ENCODE assay signal across 30 mouse cellular contexts in the genomic region with DNA sequence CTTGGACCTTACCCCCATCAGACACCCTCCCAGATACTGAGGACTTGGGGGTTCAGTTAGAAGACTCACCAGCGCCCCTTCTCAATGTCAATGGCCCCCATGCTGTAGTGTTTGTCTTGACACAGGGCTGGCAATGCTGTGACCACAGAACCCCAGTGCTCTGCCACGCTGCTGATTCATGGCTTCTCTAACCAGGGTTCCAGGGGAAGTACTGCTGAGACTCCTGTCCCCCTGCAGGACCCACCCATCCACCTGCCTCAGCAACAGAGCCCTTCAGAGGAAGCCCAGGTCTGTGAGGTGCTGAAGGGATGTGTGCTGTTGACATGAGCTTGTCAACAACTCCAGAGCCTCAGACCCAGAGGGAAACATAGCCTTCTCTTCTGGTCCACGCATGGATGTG. TPM values are rescaled to one million over a fixed set of nuclear protein-coding genes. Genes with fewer than 3 reads are reported as not detected.
DNase-seq lines count a peak whose midpoint lies in the region; ATAC-seq and TF ChIP-seq lines count a peak whose summit lies in the region.
"Had no signal": no experiment of that assay in that cellular context is flagged by ENCODE, and none has a peak within 500 bp of the region (broad histone marks: within the 10 kb centered on the region; RNA-seq: fewer than 3 reads in every experiment).

No protein-coding gene starts in this region.

- no peak overlapping the region for H3K9ac ChIP-seq in stomach, embryonic 16.5 days (ENCODE audit: low read length)
- H3K9ac ChIP-seq in stomach, postnatal 0 days (ENCODE audit: low read length), result no peak overlapping the region
- H3K9ac ChIP-seq: embryonic facial prominence, embryonic 12.5 days; heart, embryonic 13.5 days; limb, embryonic 15.5 days; liver, embryonic 14.5 days; lung, embryonic 15.5 days had no signal

- H3K4me1 ChIP-seq in stomach, embryonic 16.5 days (ENCODE audit: control insufficient read depth, insufficient read depth, low read length), result no peaks in the 10 kb centered on the region
- H3K4me1 ChIP-seq in stomach, postnatal 0 days (replicated peaks; ENCODE audit: control insufficient read depth, insufficient read depth), result no peaks in the 10 kb centered on the region
- no peaks in the 10 kb centered on the region for H3K4me1 ChIP-seq in hindbrain, embryonic 10.5 days (replicated peaks)
- no peaks in the 10 kb centered on the region for H3K4me1 ChIP-seq in lung, adult 2 months (ENCODE audit: control insufficient read depth, insufficient read depth, low read length)
- H3K4me1 ChIP-seq: embryonic facial prominence, embryonic 12.5 days; heart, embryonic 13.5 days; limb, embryonic 15.5 days; lung, embryonic 15.5 days had no signal

- no peak for TF ChIP-seq CTCF in stomach, postnatal 0 days (IDR thresholded peaks at IDR 0.05; ENCODE audit: low read depth)
- TF ChIP-seq CTCF in lung, adult 2 months (IDR thresholded peaks at IDR 0.05; ENCODE audit: insufficient read depth, low read length), result no peak

- DNase-seq in CD4-positive, CD25-positive, alpha-beta regulatory T cell, adult 2 months (ENCODE audit: low read depth, low spot score), result peak; percentile 8
- DNase-seq in stomach, postnatal 0 days (ENCODE audit: low spot score), result no peak
- peak; percentile 52 for DNase-seq in thymus, postnatal 14 days
- DNase-seq in testis, postnatal 10 days (ENCODE audit: low spot score), result no peak
- DNase-seq in hindbrain, embryonic 10.5 days (ENCODE audit: low spot score), result no peak
- DNase-seq in lung, adult 2 months, result no peak
- DNase-seq: adrenal gland, postnatal 25 days; cerebellum, adult 2 months; cerebellum, postnatal 25 days; embryo, embryonic 11 days; gastrocnemius, postnatal 14 days; heart, postnatal 14 days; kidney, adult 18-20 months; kidney, postnatal 4 days; layer of hippocampus, postnatal 36 days; lung, postnatal 36 days; midbrain, embryonic 14.5 days had no signal

- no peak overlapping the region for H3K4me2 ChIP-seq in stomach, embryonic 16.5 days (ENCODE audit: low read depth, low read length)
- H3K4me2 ChIP-seq in stomach, postnatal 0 days (replicated peaks; ENCODE audit: low read depth), result no peak overlapping the region
- H3K4me2 ChIP-seq: embryonic facial prominence, embryonic 12.5 days; heart, embryonic 13.5 days; limb, embryonic 15.5 days; lung, embryonic 15.5 days had no signal

- H3K4me3 ChIP-seq in stomach, embryonic 16.5 days (replicated peaks; ENCODE audit: low read length), result no peak overlapping the region
- no peak overlapping the region for H3K4me3 ChIP-seq in stomach, postnatal 0 days (ENCODE audit: low read depth, low read length)
- no peak overlapping the region for H3K4me3 ChIP-seq in hindbrain, embryonic 10.5 days
- no peak overlapping the region for H3K4me3 ChIP-seq in lung, adult 2 months (replicated peaks; ENCODE audit: extremely low read depth, low read depth, low read length)
- H3K4me3 ChIP-seq: embryonic facial prominence, embryonic 12.5 days; heart, embryonic 13.5 days; limb, embryonic 10.5 days; limb, embryonic 15.5 days; lung, embryonic 15.5 days had no signal

- no peaks in the 10 kb centered on the region for H3K36me3 ChIP-seq in stomach, embryonic 16.5 days (ENCODE audit: control insufficient read depth, insufficient read depth, low read length)
- H3K36me3 ChIP-seq in stomach, postnatal 0 days (ENCODE audit: control insufficient read depth, insufficient read depth, low read length), result no peaks in the 10 kb centered on the region
- no peaks in the 10 kb centered on the region for H3K36me3 ChIP-seq in hindbrain, embryonic 10.5 days
- H3K36me3 ChIP-seq: embryonic facial prominence, embryonic 12.5 days; heart, embryonic 13.5 days; limb, embryonic 10.5 days; limb, embryonic 15.5 days; lung, embryonic 15.5 days had no signal

- no peak for TF ChIP-seq POLR2A in lung, adult 2 months (IDR thresholded peaks at IDR 0.05; ENCODE audit: borderline replicate concordance, extremely low read depth, low read depth, low read length)

- WGBS in stomach, embryonic 16.5 days, result 74% methylated on average over 3 of the region's 3 CpGs
- 74% methylated on average over 3 of the region's 3 CpGs for WGBS in stomach, postnatal 0 days
- 82% methylated on average over 3 of the region's 3 CpGs for WGBS in hindbrain, embryonic 10.5 days
- WGBS in lung, adult 2 months, result 73% methylated on average over 3 of the region's 3 CpGs

- no peak for TF ChIP-seq EP300 in stomach, postnatal 0 days (optimal IDR thresholded peaks at IDR 0.05)

- no peak overlapping the region for H3K27ac ChIP-seq in stomach, embryonic 16.5 days (ENCODE audit: low read length)
- H3K27ac ChIP-seq in stomach, postnatal 0 days (replicated peaks), result no peak overlapping the region
- H3K27ac ChIP-seq in hindbrain, embryonic 10.5 days, result no peak overlapping the region
- H3K27ac ChIP-seq: embryonic facial prominence, embryonic 12.5 days; heart, embryonic 13.5 days; kidney, postnatal 0 days; limb, embryonic 10.5 days; limb, embryonic 15.5 days; liver, embryonic 14.5 days; lung, embryonic 15.5 days had no signal

- no peak for ATAC-seq in CD4-positive, CD25-positive, alpha-beta regulatory T cell, adult 4 months
- ATAC-seq in stomach, embryonic 16.5 days (ENCODE audit: insufficient read depth, low FRiP score), result peak; percentile 25; the same call in 1 of the 2 replicates
- ATAC-seq in stomach, postnatal 0 days (ENCODE audit: low FRiP score, low TSS enrichment), result no peak
- ATAC-seq: forebrain, embryonic 14.5 days; hindbrain, embryonic 16.5 days had no signal

- H3K9me3 ChIP-seq in stomach, embryonic 16.5 days (replicated peaks; ENCODE audit: control insufficient read depth, low read length), result no peaks in the 10 kb centered on the region
- no peaks in the 10 kb centered on the region for H3K9me3 ChIP-seq in stomach, postnatal 0 days (ENCODE audit: control insufficient read depth, low read length)
- no peaks in the 10 kb centered on the region for H3K9me3 ChIP-seq in hindbrain, embryonic 10.5 days
- H3K9me3 ChIP-seq: embryonic facial prominence, embryonic 12.5 days; heart, embryonic 13.5 days; limb, embryonic 10.5 days; limb, embryonic 15.5 days; lung, embryonic 15.5 days had no signal

- H3K27me3 ChIP-seq in stomach, embryonic 16.5 days (ENCODE audit: control insufficient read depth, insufficient read depth, low read length), result no peaks in the 10 kb centered on the region
- H3K27me3 ChIP-seq in stomach, postnatal 0 days (ENCODE audit: control insufficient read depth, insufficient read depth, low read length), result no peaks in the 10 kb centered on the region
- no peaks in the 10 kb centered on the region for H3K27me3 ChIP-seq in hindbrain, embryonic 10.5 days (ENCODE audit: insufficient read depth, poor library complexity, severe bottlenecking)
- H3K27me3 ChIP-seq: embryonic facial prominence, embryonic 12.5 days; heart, embryonic 13.5 days; lung, embryonic 15.5 days had no signal

RNA-seq across cellular contexts. Expression of a gene that starts 0.8 kb away (rescaled TPM):
- polyA plus RNA-seq in CD4-positive, CD25-positive, alpha-beta regulatory T cell, adult 4 months (2017; shearing (Covaris generic)), result 10 to 100 TPM in 1 of 2 experiments, 1 to 10 TPM in 1; 5.9 to 11.7 TPM
- 0.31 and 0.53 TPM in 2 replicates for polyA plus RNA-seq in stomach, embryonic 16.5 days (2015; fragmentation: Nextera tagmentation; extraction: Ambion mirVana)
- 0.05 TPM in 1 of 2 replicates, not detected in the other for polyA plus RNA-seq in stomach, postnatal 0 days (2015; fragmentation: Nextera tagmentation; extraction: Ambion mirVana)
- 0.18 TPM in 1 of 2 replicates, not detected in the other for polyA plus RNA-seq in hindbrain, embryonic 10.5 days (2016; fragmentation: Nextera tagmentation; extraction: Ambion mirVana)
- polyA plus RNA-seq in lung, adult 2 months (2012; rRNA removed), result 1.8 and 1.9 TPM in 2 replicates
- polyA plus RNA-seq: cerebellum, adult 2 months; forebrain, embryonic 14.5 days; hindbrain, embryonic 16.5 days; intestine, embryonic 14.5 days; midbrain, embryonic 14.5 days; neural tube, embryonic 14.5 days had no signal

RNA-seq across cellular contexts. Expression of a gene that starts 33.2 kb away (rescaled TPM):
- 1 to 10 TPM in 1 of 2 experiments, under 1 TPM in 1; 0.85 to 1.3 TPM for polyA plus RNA-seq in CD4-positive, CD25-positive, alpha-beta regulatory T cell, adult 4 months (2017; shearing (Covaris generic))
- polyA plus RNA-seq in stomach, embryonic 16.5 days (2015; fragmentation: Nextera tagmentation; extraction: Ambion mirVana), result 17.0 and 19.5 TPM in 2 replicates
- 9.3 and 9.8 TPM in 2 replicates for polyA plus RNA-seq in stomach, postnatal 0 days (2015; fragmentation: Nextera tagmentation; extraction: Ambion mirVana)
- 0.09 and 0.12 TPM in 2 replicates for polyA plus RNA-seq in hindbrain, embryonic 10.5 days (2016; fragmentation: Nextera tagmentation; extraction: Ambion mirVana)
- 254 and 275 TPM in 2 replicates for polyA plus RNA-seq in lung, adult 2 months (2012; rRNA removed)

RNA-seq across cellular contexts. Expression of a gene that starts 45.2 kb away (rescaled TPM):
- under 1 TPM in 1 of 2 experiments, not detected in 1; 0.52 TPM for polyA plus RNA-seq in CD4-positive, CD25-positive, alpha-beta regulatory T cell, adult 4 months (2017; shearing (Covaris generic))
- 0.17 TPM in 1 of 2 replicates, not detected in the other for polyA plus RNA-seq in stomach, embryonic 16.5 days (2015; fragmentation: Nextera tagmentation; extraction: Ambion mirVana)
- 0.11 TPM in 1 of 2 replicates, not detected in the other for polyA plus RNA-seq in stomach, postnatal 0 days (2015; fragmentation: Nextera tagmentation; extraction: Ambion mirVana)
- polyA plus RNA-seq in hindbrain, embryonic 10.5 days (2016; fragmentation: Nextera tagmentation; extraction: Ambion mirVana), result 0.50 TPM in 1 of 2 replicates, not detected in the other
- polyA plus RNA-seq in lung, adult 2 months (2012; rRNA removed), result not detected in 2 replicates
- polyA plus RNA-seq: heart, embryonic 13.5 days; intestine, embryonic 14.5 days; kidney, postnatal 0 days; limb, embryonic 10.5 days; limb, embryonic 15.5 days; liver, embryonic 14.5 days; lung, embryonic 15.5 days had no signal

RNA-seq across cellular contexts. Expression of a gene that starts 53.5 kb away (rescaled TPM):
- 10 to 100 TPM; 62.0 to 94.4 TPM for polyA plus RNA-seq in CD4-positive, CD25-positive, alpha-beta regulatory T cell, adult 4 months (2017; shearing (Covaris generic))
- 50.0 and 52.0 TPM in 2 replicates for polyA plus RNA-seq in stomach, embryonic 16.5 days (2015; fragmentation: Nextera tagmentation; extraction: Ambion mirVana)
- 48.0 and 52.4 TPM in 2 replicates for polyA plus RNA-seq in stomach, postnatal 0 days (2015; fragmentation: Nextera tagmentation; extraction: Ambion mirVana)
- polyA plus RNA-seq in hindbrain, embryonic 10.5 days (2016; fragmentation: Nextera tagmentation; extraction: Ambion mirVana), result 24.3 and 25.4 TPM in 2 replicates
- 62.1 and 68.2 TPM in 2 replicates for polyA plus RNA-seq in lung, adult 2 months (2012; rRNA removed)

RNA-seq across cellular contexts. Expression of a gene that starts 54.5 kb away (rescaled TPM):
- polyA plus RNA-seq in CD4-positive, CD25-positive, alpha-beta regulatory T cell, adult 4 months (2017; shearing (Covaris generic)), result 1 to 10 TPM; 2.6 to 3.6 TPM
- polyA plus RNA-seq in stomach, embryonic 16.5 days (2015; fragmentation: Nextera tagmentation; extraction: Ambion mirVana), result 45.4 and 46.9 TPM in 2 replicates
- 27.5 and 29.9 TPM in 2 replicates for polyA plus RNA-seq in stomach, postnatal 0 days (2015; fragmentation: Nextera tagmentation; extraction: Ambion mirVana)
- 28.1 and 37.9 TPM in 2 replicates for polyA plus RNA-seq in hindbrain, embryonic 10.5 days (2016; fragmentation: Nextera tagmentation; extraction: Ambion mirVana)
- polyA plus RNA-seq in lung, adult 2 months (2012; rRNA removed), result 43.0 and 50.7 TPM in 2 replicates

Comparison
In these comparisons a context has a peak if more than half of its experiments do, and no peak if none do; other contexts are left out.
1. DNase-seq: peak in CD4-positive, CD25-positive, alpha-beta regulatory T cell, adult 2 months (single experiment) and thymus, postnatal 14 days (single experiment); none in stomach, postnatal 0 days (single experiment), testis, postnatal 10 days (single experiment), hindbrain, embryonic 10.5 days (single experiment) and lung, adult 2 months (single experiment).
2. RNA of a gene that starts 33.2 kb away (polyA plus RNA-seq): 254 to 275 TPM in lung, adult 2 months; 17.0 to 19.5 TPM in stomach, embryonic 16.5 days, 9.3 to 9.8 TPM in stomach, postnatal 0 days, 0.85 to 1.3 TPM in CD4-positive, CD25-positive, alpha-beta regulatory T cell, adult 4 months and 0.09 to 0.12 TPM in hindbrain, embryonic 10.5 days; every median in the first group is over 10 times any median in the second.